Mouse (Mus musculus) kidney, postnatal 36 days (tissue): ENCODE measurements around the gene Lsmem1.
"Not testable (repeated sequence)": the region's sequence is repeated elsewhere in the genome, so short reads cannot be mapped to it uniquely, and the experiment has no call there.

Experiments
- DNase-seq, 2 experiments: peaks; one replicate each; pipeline ENCODE4 v3.0.0; 2021 to 2022; ENCODE audit warnings: mixed read lengths in 2 of 2

Lsmem1 gene

DNA sequence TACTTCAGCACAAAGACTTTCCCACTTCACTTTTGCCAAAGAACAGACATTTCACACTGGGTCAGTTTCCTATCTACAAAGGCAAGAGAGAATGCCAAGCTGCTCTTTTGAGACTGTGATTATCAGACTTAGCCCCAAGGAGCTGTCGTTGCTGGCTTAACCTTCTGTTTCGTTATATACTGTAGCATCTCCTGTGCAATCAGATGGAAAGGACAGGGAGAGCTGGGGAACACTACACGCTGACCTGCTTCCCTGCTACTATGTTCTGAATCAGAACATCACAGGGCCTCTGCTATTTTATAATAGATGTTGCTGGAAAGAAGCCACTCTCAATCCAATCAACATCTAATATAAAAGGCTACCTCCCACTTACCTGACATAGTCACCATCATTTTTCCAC lies 9.8 kb upstream of the Lsmem1 start:
- no peak for DNase-seq

DNA sequence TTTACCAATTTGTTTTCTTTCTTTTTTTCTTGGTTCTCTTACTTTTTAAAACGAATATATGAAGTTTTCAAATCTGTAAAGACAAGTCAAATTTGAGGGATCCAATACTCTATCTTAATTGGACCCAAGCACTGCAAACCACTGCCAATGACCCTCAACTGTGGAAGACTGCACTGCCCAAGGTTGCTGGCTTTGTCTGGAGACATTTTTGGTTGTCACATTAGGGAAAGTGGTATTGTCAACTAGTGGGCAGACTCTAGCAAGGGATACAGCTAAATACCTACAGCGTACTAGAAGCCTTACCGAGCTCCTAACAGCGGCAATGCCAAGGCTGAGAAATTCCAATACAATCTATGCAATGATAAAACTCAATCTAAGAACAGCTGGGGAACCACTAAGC lies 8.6 kb upstream of the Lsmem1 start:
- DNase-seq, result no peak

DNA sequence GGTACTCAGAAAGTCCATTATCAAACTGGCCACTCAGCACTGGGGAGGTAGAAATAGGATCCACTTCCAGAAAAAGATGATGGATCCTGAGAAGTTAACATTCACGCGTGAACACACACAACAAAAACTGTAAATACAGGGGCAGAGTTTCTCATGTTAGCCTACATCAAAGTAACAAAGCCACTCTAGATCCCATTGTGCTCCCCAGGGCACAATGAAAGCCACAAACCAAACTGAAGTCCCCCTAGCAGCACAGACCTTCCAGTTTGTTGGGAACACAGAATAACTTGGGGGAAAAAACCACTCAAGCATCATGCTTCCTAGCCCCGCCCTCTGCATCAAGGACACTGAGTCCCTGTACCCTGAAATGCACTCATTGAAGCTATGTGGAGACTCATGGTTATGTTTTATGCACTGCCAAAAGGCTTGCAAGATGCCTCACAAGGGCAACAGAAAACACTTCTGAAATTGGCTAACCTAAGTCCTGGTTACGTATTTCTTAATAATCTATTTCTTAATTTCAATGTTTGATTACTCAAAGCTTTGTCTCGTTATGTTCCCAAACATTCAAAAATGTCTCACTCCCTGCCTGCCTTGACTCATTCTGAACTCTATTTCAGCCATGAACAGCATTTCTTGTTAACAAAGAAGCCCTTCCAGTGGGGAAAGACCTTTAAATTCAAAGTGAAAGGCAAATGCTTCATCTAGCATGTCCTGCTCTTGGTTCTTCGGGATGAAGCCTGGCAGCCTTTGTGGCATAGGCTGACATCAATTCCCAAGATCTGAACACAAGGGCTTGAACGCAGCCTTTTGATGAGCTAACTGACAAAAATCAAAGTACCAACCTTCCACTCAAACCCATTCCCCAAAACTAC lies 3.1 kb upstream of the Lsmem1 start:
- no peak for DNase-seq

DNA sequence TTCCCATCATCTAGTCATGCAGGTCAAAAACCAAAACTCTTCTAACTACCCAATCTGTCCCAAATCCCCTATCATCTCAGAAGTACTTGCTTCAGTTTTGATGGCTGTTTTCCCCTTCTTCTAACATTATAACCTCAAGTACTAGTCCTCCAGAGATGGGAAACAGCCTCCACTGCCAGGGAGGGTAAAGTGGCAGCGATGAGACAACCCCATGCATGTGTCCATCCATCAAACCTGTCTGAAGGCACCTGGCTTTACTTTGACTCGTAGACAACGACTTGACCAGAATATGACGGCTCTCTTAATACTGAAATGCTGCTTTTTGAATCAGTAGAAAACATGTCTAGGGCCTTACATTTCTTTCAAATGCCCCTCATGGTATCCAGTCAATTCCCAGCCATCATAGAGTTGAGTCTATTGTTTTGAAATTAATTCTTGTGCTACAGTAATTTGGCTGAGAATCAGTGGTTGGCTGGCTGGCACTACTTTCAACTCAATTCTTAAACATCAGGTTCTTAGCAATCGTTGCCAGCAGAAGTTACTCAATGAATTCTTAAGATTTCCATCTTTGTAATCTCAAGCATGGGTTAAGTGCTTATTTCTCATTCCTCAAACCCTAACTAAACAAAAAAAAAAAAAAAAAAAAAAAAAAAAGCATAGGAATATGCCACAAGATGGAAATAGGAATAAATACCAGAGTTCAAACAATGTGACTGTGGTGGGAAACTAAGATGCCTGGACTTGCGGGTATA lies 1.4 kb upstream of the Lsmem1 start:
- DNase-seq, result no peak

DNA sequence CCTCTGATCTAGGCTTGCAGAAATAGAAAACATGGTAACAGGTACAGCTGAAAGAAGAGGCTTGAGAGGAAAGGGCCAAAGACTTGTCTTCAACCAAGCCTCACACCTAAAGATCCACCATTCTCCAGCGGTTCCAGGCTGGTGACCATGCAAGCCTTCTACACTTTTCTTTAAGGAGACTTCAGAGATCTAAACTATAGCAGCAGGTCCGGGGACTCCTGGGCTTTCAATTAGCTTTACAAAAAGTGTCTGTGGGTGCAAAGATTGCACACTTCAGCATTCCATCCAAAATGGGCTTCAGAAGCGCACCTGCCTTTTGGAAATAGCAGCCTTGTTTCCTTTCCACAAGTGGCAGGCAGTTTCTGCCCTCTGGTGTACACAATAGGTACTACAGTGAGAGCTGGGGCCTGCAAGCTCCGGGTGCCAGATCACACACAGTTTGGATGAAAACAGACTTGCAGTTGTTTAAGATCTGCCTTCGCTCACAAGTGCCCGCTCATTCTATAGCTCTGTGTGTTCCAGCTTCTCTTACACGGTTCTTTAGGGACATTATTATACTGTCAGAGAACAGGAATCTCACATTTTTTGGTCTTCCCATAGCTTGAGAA lies 609 bp upstream of the Lsmem1 start:
- peak; percentile 52 to 76 for DNase-seq

DNA sequence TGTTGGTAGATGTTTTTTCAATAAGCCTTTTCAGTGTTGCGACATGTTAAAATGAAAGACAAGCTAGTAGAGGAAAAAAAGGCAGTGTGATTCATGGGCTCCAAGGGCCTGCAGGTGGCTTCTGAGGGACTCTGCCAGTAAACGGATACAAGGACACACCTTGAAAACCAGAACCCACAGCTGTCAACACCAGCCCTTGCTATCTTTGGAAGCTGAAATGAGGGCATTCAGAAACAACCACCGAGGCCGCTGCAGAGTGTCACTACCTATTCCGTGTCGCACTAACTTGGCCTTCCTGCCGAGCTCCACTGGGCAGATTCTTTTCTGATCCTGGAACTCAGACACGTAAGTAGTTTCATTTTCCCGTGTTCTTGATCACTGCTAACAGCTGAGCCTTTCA lies 863 bp downstream of the Lsmem1 start:
- DNase-seq, result no peak

DNA sequence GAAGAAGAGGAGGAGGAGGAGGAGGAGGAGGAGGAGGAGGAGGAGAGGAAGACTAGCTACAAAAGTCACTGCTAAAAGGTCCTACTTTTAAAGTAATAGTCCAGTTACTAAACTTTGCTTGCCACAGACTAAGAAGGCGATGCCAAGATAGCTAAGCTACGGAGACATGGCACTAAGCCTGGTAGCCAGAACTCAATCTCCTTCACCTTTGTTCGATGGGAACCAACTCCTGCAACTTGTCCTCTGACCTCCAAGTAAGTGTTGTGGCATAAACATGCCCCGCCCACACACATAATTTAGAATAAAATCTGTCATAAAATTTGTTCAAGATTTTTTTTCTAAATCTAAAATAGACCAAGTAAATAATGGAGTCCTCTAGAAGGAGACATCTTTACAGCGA lies 1.3 kb downstream of the Lsmem1 start:
- no peak for DNase-seq

DNA sequence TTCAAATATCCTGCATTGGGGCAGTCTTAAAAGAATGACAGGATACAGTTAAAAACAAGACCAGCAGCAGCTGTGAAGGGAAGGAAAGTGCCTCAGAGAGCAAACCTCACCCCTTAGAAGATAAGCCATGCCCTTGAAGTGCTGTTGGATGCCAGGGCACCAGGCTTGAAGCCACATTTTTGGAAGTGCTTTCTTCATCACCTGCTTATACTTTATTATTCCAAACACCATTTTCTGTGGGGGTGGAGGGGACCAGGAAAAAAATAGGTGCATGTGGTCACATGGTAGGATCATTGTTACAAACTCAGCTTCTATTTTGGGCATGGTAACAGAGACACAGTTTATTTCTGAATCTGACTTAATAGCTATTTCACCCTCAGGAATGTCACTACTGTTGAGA lies 1.8 kb downstream of the Lsmem1 start:
- DNase-seq, result no peak

DNA sequence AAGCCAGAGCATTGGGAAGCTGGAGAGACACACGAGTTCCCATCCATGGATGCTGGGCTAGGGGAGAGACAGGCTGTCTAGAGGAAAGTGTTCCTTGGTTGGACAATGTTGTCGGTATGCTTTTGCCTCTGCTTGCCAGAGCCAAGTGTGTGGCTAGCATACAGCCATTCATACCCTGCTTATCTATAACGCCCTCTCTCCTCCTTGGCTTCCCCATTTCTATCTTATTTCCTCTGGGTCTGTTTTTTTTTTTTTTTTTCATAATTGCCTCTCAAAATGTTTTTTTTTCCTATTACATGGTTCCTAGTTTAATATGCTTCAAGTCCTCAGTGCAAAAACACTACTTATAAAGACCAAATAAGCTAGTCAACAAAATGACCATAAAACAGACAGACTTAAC lies 13.8 kb downstream of the Lsmem1 start:
- DNase-seq, result no peak

DNA sequence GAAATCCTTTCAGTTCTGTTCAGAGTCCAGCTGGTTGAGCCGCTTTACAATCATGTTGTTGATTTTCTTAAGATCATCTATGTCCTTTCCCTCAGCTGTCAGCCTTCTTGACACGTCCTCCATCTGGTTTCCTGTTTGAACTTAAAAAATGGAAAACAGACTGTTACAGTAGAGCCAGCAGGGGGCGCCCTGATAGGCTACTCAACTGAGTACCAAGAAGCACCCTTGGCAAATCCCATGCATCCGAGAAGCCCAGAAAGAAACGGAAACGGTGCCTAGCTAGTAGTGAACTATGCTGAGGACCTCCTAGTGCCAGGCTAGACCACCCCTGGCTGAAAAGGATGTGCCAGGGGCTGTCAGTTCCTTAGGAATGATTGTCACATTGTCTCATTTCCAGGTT lies 22.2 kb downstream of the Lsmem1 start:
- DNase-seq, result peak; percentile 26 to 68

DNA sequence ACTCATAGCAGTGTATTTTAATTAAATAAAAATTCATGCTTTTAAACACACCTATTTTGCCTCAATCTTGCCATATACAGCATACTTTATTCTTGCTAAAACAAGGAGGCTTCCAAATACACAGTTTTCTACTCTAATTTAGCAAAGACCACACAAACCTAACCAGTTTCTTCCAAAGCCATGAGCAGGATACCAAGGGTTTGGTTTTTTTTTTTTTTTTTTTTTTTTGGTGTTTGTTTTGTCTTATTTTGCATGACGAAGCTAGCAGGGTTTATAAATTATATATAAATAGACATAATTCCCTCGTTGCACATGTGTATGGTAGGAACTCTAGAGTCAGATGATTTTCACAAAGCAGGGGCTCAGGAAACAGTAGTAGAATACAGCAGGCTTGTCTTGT lies 23.1 kb downstream of the Lsmem1 start:
- DNase-seq, result no peak

DNA sequence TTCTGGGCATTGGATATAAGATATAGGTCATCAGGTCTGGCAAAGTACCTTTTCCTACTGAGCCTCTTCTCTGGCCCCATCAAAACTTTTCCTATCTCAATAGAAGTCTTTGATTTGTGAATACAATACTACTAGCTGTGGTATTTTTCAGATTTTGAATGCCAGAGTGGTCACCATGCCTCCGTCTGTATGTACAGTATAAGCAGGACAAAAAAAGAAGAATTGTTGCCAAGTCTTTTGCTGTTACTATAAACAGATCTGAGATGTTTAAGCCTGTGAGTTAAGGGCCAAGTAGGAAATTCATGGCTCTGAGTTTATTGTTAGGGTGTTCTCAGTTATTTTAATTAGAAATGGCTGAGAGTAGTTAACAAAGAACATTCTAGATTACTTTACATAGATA lies 24.1 kb downstream of the Lsmem1 start:
- DNase-seq, result not testable (repeated sequence)

DNA sequence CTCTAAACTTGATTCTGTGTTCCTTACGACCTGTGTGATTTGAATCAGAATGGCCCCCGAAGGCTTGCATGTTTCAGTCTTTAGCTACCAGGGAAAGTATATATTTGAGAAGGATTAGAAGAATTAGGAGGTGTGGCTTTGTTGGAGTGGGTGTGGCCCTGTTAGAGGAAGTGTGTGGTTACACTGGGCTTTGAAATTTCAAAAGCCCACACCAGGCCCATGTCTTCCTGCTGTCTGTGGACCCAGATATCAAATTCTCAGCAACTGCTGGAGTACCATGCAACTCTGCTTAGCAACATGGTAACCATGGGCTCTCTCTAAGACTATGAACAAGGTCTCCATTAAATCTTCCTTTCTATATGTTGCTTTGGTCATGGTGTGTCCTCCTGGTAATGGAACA lies 27.7 kb downstream of the Lsmem1 start:
- no peak for DNase-seq

DNA sequence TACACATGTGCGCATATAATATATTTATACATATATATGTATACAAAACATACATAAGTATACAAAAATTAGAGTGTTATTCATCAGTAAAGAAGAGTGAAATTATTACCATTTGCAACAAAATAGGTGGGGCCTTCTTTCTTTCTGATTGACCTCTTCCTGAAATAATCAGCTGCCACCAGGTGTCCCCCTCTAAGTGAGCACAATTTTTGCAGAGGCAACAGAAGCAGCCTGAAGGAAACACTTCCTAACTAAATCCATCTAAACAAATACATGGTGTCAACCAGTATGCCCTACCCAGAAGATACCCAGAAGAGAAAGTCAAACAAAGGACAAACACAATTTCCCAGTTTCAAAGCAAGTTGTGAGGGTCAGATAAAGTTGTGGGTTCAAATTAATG lies 29.6 kb downstream of the Lsmem1 start:
- DNase-seq, result no peak

DNA sequence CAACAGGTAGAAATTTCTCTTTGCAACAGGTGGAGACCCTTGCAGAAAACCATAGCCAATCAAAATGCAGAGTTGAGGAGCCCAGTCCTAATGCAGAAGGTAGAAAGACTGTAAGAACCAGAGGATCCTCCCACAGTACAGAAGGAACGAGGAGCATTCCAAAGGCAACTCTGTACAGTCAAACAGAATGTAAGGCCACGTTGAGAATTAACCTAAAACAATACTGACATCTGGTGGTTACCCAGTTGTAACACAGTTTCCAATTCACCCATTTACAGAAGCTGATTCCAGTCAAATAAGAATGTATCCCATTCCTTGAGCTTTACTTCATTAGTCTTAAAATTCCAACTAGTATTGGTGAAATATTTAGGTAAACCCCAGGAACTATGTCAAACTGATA lies 34.7 kb downstream of the Lsmem1 start:
- peak in 1 of 2 experiments; percentile 34 for DNase-seq

DNA sequence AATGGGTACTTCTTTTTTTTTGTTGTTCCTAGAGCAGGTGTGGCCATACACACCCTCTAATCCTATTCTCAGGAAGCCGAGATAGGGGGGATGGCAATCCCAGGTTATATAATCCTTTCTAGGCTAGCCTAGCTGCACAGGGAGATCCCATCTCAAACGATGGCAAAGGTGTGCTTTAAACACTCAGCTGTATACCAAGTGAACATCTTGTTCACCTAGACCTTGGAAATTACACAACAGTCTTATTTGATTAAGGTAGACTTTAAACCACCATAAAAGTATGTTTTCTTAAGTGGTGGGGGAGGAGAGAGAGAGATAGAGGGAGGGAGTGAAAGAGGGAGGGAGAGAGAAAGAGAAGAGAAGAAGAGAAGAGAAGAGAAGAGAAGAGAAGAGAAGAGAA lies 38.5 kb downstream of the Lsmem1 start:
- no peak for DNase-seq

DNA sequence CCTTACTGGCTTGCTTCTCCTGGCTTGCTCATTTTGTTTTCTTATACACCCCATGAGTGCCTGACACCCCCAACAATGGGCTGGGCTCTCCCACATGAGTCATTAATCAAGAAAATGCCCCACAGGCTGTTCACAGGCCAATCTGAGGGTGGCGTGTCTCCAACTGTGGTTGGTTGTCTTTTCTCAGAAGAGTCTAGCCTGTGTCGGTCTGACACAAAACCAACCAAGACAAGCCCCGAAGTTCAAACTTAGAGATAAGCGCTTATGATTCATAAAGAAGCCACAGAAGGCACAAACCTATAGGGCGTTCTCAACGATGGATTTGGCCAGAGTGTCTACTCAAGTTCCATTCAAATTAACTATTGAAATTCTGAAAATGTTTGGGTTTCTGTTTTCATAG lies 45.1 kb downstream of the Lsmem1 start:
- no peak for DNase-seq

DNA sequence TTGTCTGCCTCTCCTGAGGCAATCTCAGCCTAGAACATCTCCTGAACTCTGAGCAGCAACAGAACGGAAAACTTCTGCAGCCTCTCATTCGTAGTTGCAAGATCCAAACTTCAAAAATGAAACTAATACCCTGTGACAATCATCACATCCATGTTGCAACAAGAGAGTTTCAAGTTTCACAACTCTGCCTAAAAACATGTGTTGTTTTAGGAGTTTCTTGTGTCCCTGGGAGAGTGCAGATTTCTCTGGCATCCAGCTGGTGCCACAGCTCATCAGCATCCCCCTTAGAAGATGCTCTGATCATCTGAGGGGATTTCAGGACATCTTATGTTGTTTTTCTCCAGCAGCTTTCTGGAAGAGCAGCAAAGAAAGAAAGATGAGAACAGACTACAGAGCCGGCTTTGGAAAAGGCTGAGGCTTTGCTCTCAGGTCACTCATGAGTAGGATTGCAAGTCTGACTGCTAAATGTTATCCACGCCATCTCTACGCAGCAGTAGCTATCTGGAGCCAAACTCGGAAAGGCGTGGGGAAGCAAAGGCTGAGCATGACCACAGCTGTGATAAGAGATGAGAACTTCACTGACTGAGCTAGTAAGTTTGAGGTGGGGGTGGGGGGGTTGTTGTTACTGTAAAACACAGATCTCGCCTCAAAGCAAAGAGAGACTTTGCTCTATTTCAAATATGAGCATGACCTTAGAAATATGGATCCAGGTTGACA lies 46.8 kb downstream of the Lsmem1 start:
- no peak for DNase-seq

DNA sequence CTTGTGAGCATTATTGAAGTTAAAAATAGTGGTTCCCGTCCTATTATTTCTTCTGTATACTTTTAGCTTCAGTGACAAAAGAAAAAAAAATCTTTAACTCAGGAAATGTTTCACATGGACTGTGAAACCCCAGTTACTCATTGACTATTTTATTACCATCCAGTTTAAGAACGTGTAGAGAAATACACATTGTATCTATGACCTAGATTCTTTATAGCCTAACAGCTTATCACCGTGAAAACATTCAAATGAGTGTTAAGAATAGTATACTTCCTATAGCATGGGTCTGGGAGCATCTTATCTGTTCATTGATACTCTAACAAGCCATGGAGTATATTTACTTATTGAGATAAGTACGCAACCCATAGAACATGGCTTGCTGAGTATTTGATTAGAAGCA lies 52.0 kb downstream of the Lsmem1 start:
- peak in 1 of 2 experiments; percentile 11 for DNase-seq

DNA sequence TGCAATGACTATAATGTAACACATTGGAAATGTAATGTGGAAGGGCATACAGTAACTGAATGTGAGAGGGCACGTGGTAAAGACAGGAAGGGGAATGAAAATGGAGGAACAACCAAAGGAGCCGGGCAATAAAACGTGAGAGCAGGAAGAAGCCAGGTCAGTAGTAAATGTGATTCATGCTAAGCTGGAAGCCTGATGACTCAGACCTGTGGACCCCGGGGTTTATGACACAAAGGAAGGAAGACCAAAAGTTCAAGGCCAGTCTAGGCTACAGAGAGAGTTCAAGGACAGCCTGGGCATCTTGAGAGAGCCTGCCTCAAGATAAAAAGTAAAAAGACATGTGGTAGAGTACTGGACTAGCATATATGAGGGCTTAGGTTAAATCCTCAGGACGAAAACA lies 52.8 kb downstream of the Lsmem1 start:
- no peak for DNase-seq

DNA sequence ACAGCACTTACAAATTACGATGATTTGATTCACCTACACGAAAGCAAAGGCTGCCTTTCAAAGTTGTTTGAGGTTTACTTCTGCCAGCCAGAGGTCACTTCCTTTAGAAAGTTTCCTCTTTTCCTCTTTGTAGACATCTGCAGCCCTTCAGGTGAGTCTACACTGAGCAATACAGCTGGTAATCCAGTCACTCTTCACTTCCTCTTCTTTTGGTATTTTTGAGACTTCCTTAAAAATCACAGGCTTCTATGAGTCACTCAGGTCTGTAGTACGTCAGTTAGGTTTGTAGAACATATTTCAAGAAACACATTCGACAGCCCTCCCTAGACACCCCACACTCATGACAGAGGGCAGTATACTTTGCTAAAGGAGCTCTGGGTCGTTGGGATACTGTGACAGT lies 58.6 kb downstream of the Lsmem1 start:
- no peak for DNase-seq

DNA sequence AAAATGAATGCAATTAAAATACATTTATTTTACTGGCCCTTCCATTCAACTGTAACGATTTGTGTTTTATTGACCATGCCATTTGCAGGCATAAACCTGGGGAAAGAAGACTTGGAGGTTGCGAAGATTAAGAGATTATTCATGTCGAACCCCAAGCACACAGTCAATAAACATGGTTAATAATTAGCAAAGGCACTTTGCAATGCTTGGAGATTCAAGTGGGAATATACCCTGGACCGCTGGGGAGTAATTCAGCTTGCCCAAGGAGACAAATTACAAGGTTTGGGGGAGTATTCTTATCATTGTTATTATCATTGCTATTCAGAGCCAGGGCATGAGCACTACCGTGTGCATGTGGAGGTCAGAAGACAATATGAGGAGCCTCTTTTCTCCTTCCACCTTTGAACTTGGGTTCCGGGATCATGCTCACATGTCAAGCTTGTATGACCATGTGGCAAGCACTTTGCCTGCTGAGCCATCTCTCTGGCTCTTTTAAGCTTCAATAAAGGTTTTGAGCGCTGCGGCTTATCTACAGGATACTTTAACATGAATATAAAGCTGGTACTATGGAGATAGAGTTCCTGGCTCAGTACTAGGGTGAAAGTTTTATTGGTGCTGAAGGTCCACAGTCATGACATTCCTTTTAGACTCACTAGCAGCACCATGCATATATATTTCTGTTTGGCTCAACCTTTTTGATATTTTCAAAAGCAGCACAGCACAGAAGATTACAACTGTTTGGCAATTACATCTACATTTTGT lies 59.6 kb downstream of the Lsmem1 start:
- peak; percentile 5 to 11 for DNase-seq
